9 mouse cellular contexts compared by ENCODE assay signal in the genomic region with DNA sequence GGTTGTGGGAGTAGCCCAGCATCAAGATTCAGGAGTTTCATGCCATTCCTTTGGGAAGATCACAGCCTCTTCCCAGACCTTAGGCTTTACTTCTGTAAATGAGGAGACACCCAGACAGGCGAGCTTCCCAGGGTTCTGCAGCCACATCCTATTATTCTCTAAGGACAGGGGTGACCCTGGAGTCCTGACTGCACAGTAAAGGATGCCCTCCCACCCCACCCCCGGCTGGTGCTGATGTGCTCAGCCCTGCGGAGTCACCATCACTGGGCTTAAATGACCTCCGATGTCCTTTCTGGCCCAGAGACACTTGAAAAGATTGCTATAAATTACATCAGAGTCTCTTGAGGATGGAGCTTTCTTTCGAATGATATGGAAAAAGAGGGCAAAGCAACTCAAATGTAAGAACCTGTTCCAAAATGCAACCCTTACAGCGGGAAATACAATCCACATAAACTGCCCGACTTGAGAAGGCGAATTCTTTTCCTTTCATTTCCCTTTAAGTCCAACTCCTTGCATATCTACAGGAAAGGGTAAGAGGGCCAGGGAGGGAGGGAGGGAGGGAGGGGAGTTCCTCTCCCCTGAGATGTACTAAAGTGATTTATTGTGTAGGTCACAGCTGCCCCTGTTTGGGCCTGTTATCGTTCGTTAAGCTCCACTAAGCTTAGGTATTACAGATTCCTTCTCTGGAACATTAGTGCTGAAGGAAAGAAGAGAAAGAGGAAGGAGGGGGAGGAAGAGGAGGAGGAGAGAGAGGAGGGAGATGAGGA. TPM values are rescaled to one million over a fixed set of nuclear protein-coding genes. Genes with fewer than 3 reads are reported as not detected.
DNase-seq lines count a peak whose midpoint lies in the region; ATAC-seq lines count a peak whose summit lies in the region.
"Had no signal": no experiment of that assay in that cellular context is flagged by ENCODE, and none has a peak within 500 bp of the region (broad histone marks: within the 10 kb centered on the region; RNA-seq: fewer than 3 reads in every experiment).

No protein-coding gene starts in this region.

- no peaks in the 10 kb centered on the region; the same call in 1 of the 2 replicates for H3K4me1 ChIP-seq in heart, embryonic 16.5 days (ENCODE audit: control insufficient read depth, insufficient read depth, low read length)
- 0 out of 2 replicates have a peak, but pooled peaks cover 2% of the 10 kb centered on the region for H3K4me1 ChIP-seq in heart, embryonic 11.5 days (ENCODE audit: control insufficient read depth, insufficient read depth, low read length)
- peaks cover 23% of the 10 kb centered on the region for H3K4me1 ChIP-seq in midbrain, embryonic 10.5 days
- H3K4me1 ChIP-seq in midbrain, embryonic 16.5 days (ENCODE audit: control insufficient read depth, insufficient read depth, low read length) = peaks cover 6% of the 10 kb centered on the region
- peaks cover 25% of the 10 kb centered on the region for H3K4me1 ChIP-seq in embryonic facial prominence, embryonic 14.5 days (ENCODE audit: control insufficient read depth, insufficient read depth, low read length)
- peaks cover 19% of the 10 kb centered on the region for H3K4me1 ChIP-seq in neural tube, embryonic 13.5 days (replicated peaks)

- H3K9ac ChIP-seq in heart, embryonic 16.5 days (ENCODE audit: low read length) = no peak overlapping the region
- no peak overlapping the region for H3K9ac ChIP-seq in heart, embryonic 11.5 days (ENCODE audit: low read depth, low read length)
- H3K9ac ChIP-seq in midbrain, embryonic 16.5 days (ENCODE audit: low read depth, low read length) = no peak overlapping the region
- H3K9ac ChIP-seq in embryonic facial prominence, embryonic 14.5 days (ENCODE audit: low read depth, low read length) = no peak overlapping the region
- H3K9ac ChIP-seq in neural tube, embryonic 13.5 days = no peak overlapping the region

- no peaks in the 10 kb centered on the region for H3K36me3 ChIP-seq in heart, embryonic 16.5 days (ENCODE audit: control insufficient read depth, insufficient read depth)
- no peaks in the 10 kb centered on the region for H3K36me3 ChIP-seq in heart, embryonic 11.5 days (ENCODE audit: control insufficient read depth, insufficient read depth, low read length)
- no peaks in the 10 kb centered on the region for H3K36me3 ChIP-seq in midbrain, embryonic 10.5 days
- H3K36me3 ChIP-seq in midbrain, embryonic 16.5 days (ENCODE audit: control insufficient read depth, insufficient read depth, low read length) = no peaks in the 10 kb centered on the region
- H3K36me3 ChIP-seq in embryonic facial prominence, embryonic 14.5 days (ENCODE audit: control insufficient read depth, insufficient read depth, low read length) = no peaks in the 10 kb centered on the region
- no peaks in the 10 kb centered on the region for H3K36me3 ChIP-seq in neural tube, embryonic 13.5 days

- ATAC-seq in heart, embryonic 16.5 days (replicated peaks; ENCODE audit: extremely low read depth, insufficient read depth, low FRiP score) = no peak
- ATAC-seq in heart, embryonic 11.5 days (replicated peaks; ENCODE audit: insufficient number of reproducible peaks, low FRiP score, low TSS enrichment) = no peak
- no peak for ATAC-seq in midbrain, embryonic 16.5 days
- ATAC-seq in embryonic facial prominence, embryonic 14.5 days (ENCODE audit: low read depth) = peak; percentile 47; the same call in 1 of the 2 replicates
- ATAC-seq in neural tube, embryonic 13.5 days (ENCODE audit: low read depth) = peak; percentile 77

- H3K27me3 ChIP-seq in heart, embryonic 16.5 days (ENCODE audit: control insufficient read depth, insufficient read depth, low read length) = no peaks in the 10 kb centered on the region
- no peaks in the 10 kb centered on the region for H3K27me3 ChIP-seq in heart, embryonic 11.5 days (ENCODE audit: control insufficient read depth, insufficient read depth, low read length)
- H3K27me3 ChIP-seq in midbrain, embryonic 10.5 days (ENCODE audit: low read depth, poor library complexity, severe bottlenecking) = peaks cover 89% of the 10 kb centered on the region
- peaks cover 6% of the 10 kb centered on the region for H3K27me3 ChIP-seq in midbrain, embryonic 16.5 days (ENCODE audit: control insufficient read depth, insufficient read depth, low read depth, low read length)
- H3K27me3 ChIP-seq in embryonic facial prominence, embryonic 14.5 days (replicated peaks; ENCODE audit: control insufficient read depth, insufficient read depth, low read length) = no peaks in the 10 kb centered on the region
- peaks cover 3% of the 10 kb centered on the region; the same call in 1 of the 2 replicates for H3K27me3 ChIP-seq in neural tube, embryonic 13.5 days

- 26% methylated on average over 10 of the region's 10 CpGs for WGBS in heart, embryonic 16.5 days
- WGBS in heart, embryonic 11.5 days (ENCODE audit: insufficient replicate concordance) = 29% methylated on average over 10 of the region's 10 CpGs
- 29% methylated on average over 10 of the region's 10 CpGs for WGBS in midbrain, embryonic 10.5 days
- 32% methylated on average over 10 of the region's 10 CpGs for WGBS in midbrain, embryonic 16.5 days
- WGBS in embryonic facial prominence, embryonic 14.5 days = 21% methylated on average over 10 of the region's 10 CpGs
- 6% methylated on average over 10 of the region's 10 CpGs for WGBS in neural tube, embryonic 13.5 days

- H3K4me2 ChIP-seq in heart, embryonic 16.5 days (ENCODE audit: low read depth, low read length) = peak overlapping the region; percentile 14; the same call in 1 of the 2 replicates
- no peak overlapping the region for H3K4me2 ChIP-seq in heart, embryonic 11.5 days
- H3K4me2 ChIP-seq in midbrain, embryonic 16.5 days (ENCODE audit: low read length) = no peak overlapping the region
- H3K4me2 ChIP-seq in embryonic facial prominence, embryonic 14.5 days (ENCODE audit: low read depth, low read length) = 0 out of 2 replicates have a peak overlapping the region, but pooled peaks have one; percentile 32
- no peak overlapping the region; the same call in 1 of the 2 replicates for H3K4me2 ChIP-seq in neural tube, embryonic 13.5 days

- no peak overlapping the region for H3K4me3 ChIP-seq in heart, embryonic 16.5 days (ENCODE audit: low read length)
- H3K4me3 ChIP-seq in heart, embryonic 11.5 days (ENCODE audit: low read depth, low read length) = no peak overlapping the region
- H3K4me3 ChIP-seq in midbrain, embryonic 10.5 days = no peak overlapping the region
- no peak overlapping the region for H3K4me3 ChIP-seq in midbrain, embryonic 16.5 days (ENCODE audit: low read depth, low read length)
- H3K4me3 ChIP-seq in embryonic facial prominence, embryonic 14.5 days (ENCODE audit: low read depth, low read length) = no peak overlapping the region
- no peak overlapping the region for H3K4me3 ChIP-seq in neural tube, embryonic 13.5 days

- H3K27ac ChIP-seq in heart, embryonic 16.5 days (ENCODE audit: low read length) = no peak overlapping the region
- H3K27ac ChIP-seq in heart, embryonic 11.5 days (ENCODE audit: low read depth, low read length) = no peak overlapping the region
- H3K27ac ChIP-seq in midbrain, embryonic 10.5 days (replicated peaks) = peak overlapping the region; percentile 42
- no peak overlapping the region for H3K27ac ChIP-seq in midbrain, embryonic 16.5 days (ENCODE audit: low read length)
- H3K27ac ChIP-seq in embryonic facial prominence, embryonic 14.5 days (replicated peaks; ENCODE audit: low read depth, low read length) = peak overlapping the region; percentile 29
- peak overlapping the region; percentile 46; the same call in 1 of the 2 replicates for H3K27ac ChIP-seq in neural tube, embryonic 13.5 days (replicated peaks)

- no peak for DNase-seq in midbrain, embryonic 10.5 days (ENCODE audit: low spot score)
- peak; percentile 72 for DNase-seq in embryonic facial prominence, embryonic 14.5 days (ENCODE audit: low spot score)
- DNase-seq in cerebellum, postnatal 25 days = no peak
- no peak for DNase-seq in frontal cortex, postnatal 10 days (ENCODE audit: low spot score in 2 of 2)
- DNase-seq: thymus, postnatal 36 days had no signal

- no peaks in the 10 kb centered on the region for H3K9me3 ChIP-seq in heart, embryonic 16.5 days (replicated peaks; ENCODE audit: control insufficient read depth, low read length)
- no peaks in the 10 kb centered on the region for H3K9me3 ChIP-seq in heart, embryonic 11.5 days (replicated peaks; ENCODE audit: control insufficient read depth, low read length)
- no peaks in the 10 kb centered on the region for H3K9me3 ChIP-seq in midbrain, embryonic 10.5 days (replicated peaks)
- H3K9me3 ChIP-seq in midbrain, embryonic 16.5 days (replicated peaks; ENCODE audit: control insufficient read depth, low read length, poor library complexity, severe bottlenecking) = no peaks in the 10 kb centered on the region
- H3K9me3 ChIP-seq in embryonic facial prominence, embryonic 14.5 days (ENCODE audit: control insufficient read depth, low read length) = no peaks in the 10 kb centered on the region
- H3K9me3 ChIP-seq in neural tube, embryonic 13.5 days = no peaks in the 10 kb centered on the region

RNA-seq across cellular contexts. Expression of a gene that starts 38.1 kb away (rescaled TPM):
- 19.1 and 23.8 TPM in 2 replicates for polyA plus RNA-seq in heart, embryonic 16.5 days (2015; fragmentation: Nextera tagmentation; extraction: Ambion mirVana)
- polyA plus RNA-seq in heart, embryonic 11.5 days (2014; fragmentation: Nextera tagmentation; extraction: Ambion mirVana) = 29.1 and 30.3 TPM in 2 replicates
- 32.2 and 42.5 TPM in 2 replicates for polyA plus RNA-seq in midbrain, embryonic 10.5 days (2016; fragmentation: Nextera tagmentation; extraction: Ambion mirVana)
- polyA plus RNA-seq in midbrain, embryonic 16.5 days (2015; fragmentation: Nextera tagmentation; extraction: Ambion mirVana) = 7.6 and 9.4 TPM in 2 replicates
- 49.8 and 53.5 TPM in 2 replicates for polyA plus RNA-seq in embryonic facial prominence, embryonic 14.5 days (2014; fragmentation: Nextera tagmentation; extraction: Ambion mirVana)
- 19.4 and 25.5 TPM in 2 replicates for polyA plus RNA-seq in neural tube, embryonic 13.5 days (2015; fragmentation: Nextera tagmentation; extraction: Ambion mirVana)

Comparison
In these comparisons a context has a peak if more than half of its experiments do, and no peak if none do; other contexts are left out.
1. H3K27ac ChIP-seq: peak in midbrain, embryonic 10.5 days (single experiment), embryonic facial prominence, embryonic 14.5 days (single experiment) and neural tube, embryonic 13.5 days (single experiment); none in heart, embryonic 16.5 days (single experiment), heart, embryonic 11.5 days (single experiment) and midbrain, embryonic 16.5 days (single experiment).
2. H3K4me2 ChIP-seq: peak in heart, embryonic 16.5 days (single experiment) and embryonic facial prominence, embryonic 14.5 days (single experiment); none in heart, embryonic 11.5 days (single experiment), midbrain, embryonic 16.5 days (single experiment) and neural tube, embryonic 13.5 days (single experiment).
3. ATAC-seq: peak in embryonic facial prominence, embryonic 14.5 days (single experiment) and neural tube, embryonic 13.5 days (single experiment); none in heart, embryonic 16.5 days (single experiment), heart, embryonic 11.5 days (single experiment) and midbrain, embryonic 16.5 days (single experiment).